Mouse (Mus musculus) spleen, embryonic (tissue): ENCODE results near the gene Tmem270.

Experiments
- CTCF ChIA-PET: fragments of 350-600 bp; sonication (Branson Sonifier 250); formaldehyde crosslinking; loops from one replicate; lab custom pipeline; 2022; lab: Charles Lee

The Tmem270 gene

GRCm38 (mm10) chr5:134932179-134932902, 25.8 kb upstream of the Tmem270 start, which contains the start of gene Mettl27:
Mettl27 (plus strand) TSS chr5:134932368.
- CTCF ChIA-PET: interaction anchor here (0.7 to 2.5 kb wide), 2 partner anchors 34 to 64 kb away, joined by 3 to 7 read pairs; no protein-coding TSS in a partner anchor

GRCm38 (mm10) chr5:134929988-134930387, 23.5 kb upstream of the Tmem270 start:
- CTCF ChIA-PET: no interaction called here

- CTCF ChIA-PET: no interaction called here
Measured at GRCm38 (mm10) chr5:134926726-134927125, 20.2 kb upstream of the Tmem270 start.

GRCm38 (mm10) chr5:134923141-134923540, 16.6 kb upstream of the Tmem270 start:
- CTCF ChIA-PET: no interaction called here

GRCm38 (mm10) chr5:134921106-134921505, 14.6 kb upstream of the Tmem270 start:
- CTCF ChIA-PET: no interaction called here

GRCm38 (mm10) chr5:134920106-134920687, 13.7 kb upstream of the Tmem270 start:
- CTCF ChIA-PET: no interaction called here

GRCm38 (mm10) chr5:134919097-134919496, 12.6 kb upstream of the Tmem270 start:
- CTCF ChIA-PET: interaction anchor here (0.7 kb wide), 1 partner anchor 43 kb away, joined by 3 read pairs; no protein-coding TSS in a partner anchor

- CTCF ChIA-PET: interaction anchor here (0.7 kb wide), 1 partner anchor 43 kb away, joined by 3 read pairs; no protein-coding TSS in a partner anchor
Measured at GRCm38 (mm10) chr5:134918071-134918832, 11.7 kb upstream of the Tmem270 start.

- CTCF ChIA-PET: no interaction called here
Measured at GRCm38 (mm10) chr5:134915311-134915710, 8.8 kb upstream of the Tmem270 start, which contains the start of gene Cldn13. Cldn13 (minus strand) TSS chr5:134915526.

GRCm38 (mm10) chr5:134914510-134914909, 8.0 kb upstream of the Tmem270 start:
- CTCF ChIA-PET: no interaction called here

GRCm38 (mm10) chr5:134913753-134914152, 7.2 kb upstream of the Tmem270 start:
- CTCF ChIA-PET: no interaction called here

GRCm38 (mm10) chr5:134913352-134913751, 6.8 kb upstream of the Tmem270 start:
- CTCF ChIA-PET: no interaction called here

- CTCF ChIA-PET: no interaction called here
Measured at GRCm38 (mm10) chr5:134911901-134912300, 5.4 kb upstream of the Tmem270 start.

GRCm38 (mm10) chr5:134907135-134907534, 602 bp upstream of the Tmem270 start:
- CTCF ChIA-PET: interaction anchor here (1.1 kb wide), 1 partner anchor 59 kb away, joined by 8 read pairs; no protein-coding TSS in a partner anchor

GRCm38 (mm10) chr5:134901644-134902027, 4.9 kb downstream of the Tmem270 start:
- CTCF ChIA-PET: no interaction called here

GRCm38 (mm10) chr5:134901012-134901643, 5.4 kb downstream of the Tmem270 start:
- CTCF ChIA-PET: no interaction called here

GRCm38 (mm10) chr5:134897596-134897995, 8.9 kb downstream of the Tmem270 start:
- CTCF ChIA-PET: no interaction called here

- CTCF ChIA-PET: no interaction called here
Measured at GRCm38 (mm10) chr5:134896965-134897364, 9.6 kb downstream of the Tmem270 start.

GRCm38 (mm10) chr5:134895291-134895690, 11.2 kb downstream of the Tmem270 start:
- CTCF ChIA-PET: no interaction called here

GRCm38 (mm10) chr5:134892717-134893116, 13.8 kb downstream of the Tmem270 start:
- CTCF ChIA-PET: no interaction called here

GRCm38 (mm10) chr5:134891552-134891951, 15.0 kb downstream of the Tmem270 start:
- CTCF ChIA-PET: no interaction called here
